Mouse (Mus musculus) retina, postnatal 7 days (tissue): ENCODE measurements around the gene Cpeb2.

ENCODE experiments used
- DNase-seq: peaks from one replicate; pipeline ENCODE4 v3.0.0-alpha.2; 2012; ENCODE audit warnings: low read depth, low spot score

Gene Cpeb2

DNA sequence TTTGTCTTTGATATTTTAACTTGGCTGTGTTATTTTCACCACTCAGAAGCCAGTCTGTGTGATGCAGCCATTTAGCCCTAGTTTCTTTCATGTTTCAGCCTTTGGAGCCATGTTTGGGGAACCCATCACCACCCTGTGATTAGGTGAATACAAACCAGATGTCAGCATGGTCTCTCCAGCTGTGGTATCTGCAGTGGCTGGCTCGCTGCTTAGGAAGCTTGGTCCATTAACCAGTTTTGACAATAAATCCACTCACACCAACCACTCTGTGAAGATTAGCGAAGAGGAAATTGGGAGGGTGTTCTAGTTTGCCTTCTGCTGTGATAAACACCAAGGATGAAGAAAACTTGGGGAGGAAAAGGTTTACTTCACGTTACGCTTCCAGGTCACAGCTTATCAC lies 92.6 kb downstream of the Cpeb2 start:
- DNase-seq: no peak

- no peak for DNase-seq
Measured at GRCm38 (mm10) chr5:43328579-43328978, 95.6 kb downstream of the Cpeb2 start.

DNA sequence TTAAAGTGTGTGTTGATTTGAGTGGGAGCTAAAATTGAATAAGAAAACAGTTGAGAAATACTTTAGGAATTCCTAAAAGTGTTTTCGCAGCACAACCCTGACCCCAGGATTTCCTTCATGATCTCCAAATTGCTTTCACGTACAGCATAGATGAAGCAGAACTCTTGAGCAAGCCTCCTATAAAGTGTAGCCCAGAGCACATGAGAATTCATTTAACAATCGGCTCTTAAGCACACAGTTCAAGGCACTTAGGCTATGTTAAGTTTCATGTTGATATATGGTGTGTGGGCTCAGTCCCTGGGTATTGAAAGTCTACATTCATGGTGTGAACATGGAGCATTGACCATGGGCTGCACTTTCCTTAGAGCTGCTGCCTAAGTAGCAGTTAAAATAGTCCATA lies 97.3 kb downstream of the Cpeb2 start:
- no peak for DNase-seq

- DNase-seq: no peak
Measured at GRCm38 (mm10) chr5:43334469-43334868, 101.5 kb downstream of the Cpeb2 start.

DNA sequence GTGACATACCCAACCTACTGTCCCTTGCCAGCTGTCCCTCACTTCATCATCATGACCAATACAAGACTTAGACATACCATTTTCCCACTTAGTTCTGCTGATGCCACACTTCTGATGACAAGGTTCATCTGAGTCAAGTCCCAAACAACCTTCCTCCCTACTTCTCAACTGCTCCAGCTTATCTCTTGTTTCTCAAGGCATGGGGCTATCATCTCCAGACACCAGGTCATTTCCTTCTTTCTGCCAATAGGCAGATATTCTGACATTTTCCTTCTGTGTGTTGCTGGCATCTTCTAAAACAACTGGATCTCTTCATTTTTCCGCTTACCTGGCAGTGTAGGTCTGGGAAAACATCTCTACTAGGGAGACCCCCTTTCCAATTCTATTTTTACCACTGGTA lies 104.2 kb downstream of the Cpeb2 start:
- DNase-seq: no peak

DNA sequence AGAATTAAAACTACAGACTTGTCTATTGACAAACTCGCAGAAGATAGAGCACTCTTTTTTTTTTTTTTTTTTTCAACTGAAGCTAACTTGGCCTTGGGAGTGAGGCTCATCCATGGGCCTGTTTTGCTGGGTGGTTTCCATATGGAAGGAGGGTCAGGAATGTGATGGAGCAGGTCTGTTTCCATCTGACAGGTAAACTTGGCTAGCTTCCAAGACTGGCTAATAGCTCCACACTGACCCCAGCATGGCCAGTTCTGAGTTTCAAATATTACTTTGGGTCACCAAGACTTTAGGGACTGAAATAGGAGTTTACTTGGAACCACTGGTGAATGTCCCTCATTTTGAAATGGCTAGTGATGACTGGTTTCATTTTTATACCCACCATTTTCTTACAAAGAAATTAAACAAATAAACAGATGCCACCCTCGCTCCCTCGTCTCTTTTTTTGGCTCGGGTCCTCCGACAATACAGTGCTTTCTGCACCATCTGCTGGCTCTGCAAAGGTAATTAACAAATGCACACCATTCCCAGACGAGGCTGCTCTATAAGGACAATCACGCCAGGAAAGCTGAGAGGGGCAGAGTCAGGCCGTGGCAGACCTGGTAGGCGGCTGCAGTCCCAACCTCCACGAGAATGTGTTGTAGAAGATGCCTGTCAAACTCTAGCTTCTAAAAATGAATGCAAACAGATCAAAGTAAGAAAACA lies 106.0 kb downstream of the Cpeb2 start:
- DNase-seq: no peak
